Mouse (Mus musculus): ENCODE results near the gene Gm14137. TPM values are rescaled to one million over a fixed set of nuclear protein-coding genes. Genes with fewer than 3 reads are reported as not detected.

The Gm14137 gene
- polyA plus RNA-seq, 1 experiment from 2014 or later: 0.45 TPM

- Histone ChIP-seq H3K9me3 (no peaks in the 10 kb centered on the region), H3K36me3 (no peaks in the 10 kb centered on the region), H3K4me2 (no peak overlapping the region), H3K27me3 (no peaks in the 10 kb centered on the region), H3K27ac (0 out of 2 replicates have a peak overlapping the region, but pooled peaks have one; percentile 9), H3K4me1 (peaks cover 14% of the 10 kb centered on the region; the same call in 1 of the 2 replicates), H3K9ac (no peak overlapping the region), H3K4me3 (no peak overlapping the region)
- no peak for ATAC-seq (ENCODE audit: borderline replicate concordance, extremely low read depth, low FRiP score, low TSS enrichment)
- 48% methylated on average over 5 of the region's 5 CpGs for WGBS
Observed at GRCm38 (mm10) chr2:119202914-119203453, 28.7 kb downstream of the Gm14137 start.

- H3K36me3 ChIP-seq: no peaks in the 10 kb centered on the region
- no peak overlapping the region for H3K4me2 ChIP-seq
- no peak for ATAC-seq (ENCODE audit: borderline replicate concordance, extremely low read depth, low FRiP score, low TSS enrichment)
- 72% methylated on average over 4 of the region's 4 CpGs for WGBS
- H3K9ac ChIP-seq: no peak overlapping the region
- no peak overlapping the region for H3K4me3 ChIP-seq
- H3K27me3 ChIP-seq: no peaks in the 10 kb centered on the region
- 0 out of 2 replicates have a peak overlapping the region, but pooled peaks have one; percentile 9 for H3K27ac ChIP-seq
- H3K9me3 ChIP-seq: no peaks in the 10 kb centered on the region
- peaks cover 14% of the 10 kb centered on the region; the same call in 1 of the 2 replicates for H3K4me1 ChIP-seq
Observed at GRCm38 (mm10) chr2:119203871-119204460, 29.7 kb downstream of the Gm14137 start.

- Histone ChIP-seq H3K9ac (peak overlapping the region; percentile 71), H3K36me3 (peaks cover 23% of the 10 kb centered on the region), H3K4me3 (peak overlapping the region; percentile 69), H3K4me1 (peaks cover 14% of the 10 kb centered on the region; the same call in 1 of the 2 replicates), H3K9me3 (no peaks in the 10 kb centered on the region), H3K4me2 (peak overlapping the region; percentile 61), H3K27me3 (no peaks in the 10 kb centered on the region), H3K27ac (peak overlapping the region; percentile 93)
- WGBS: 16% methylated on average over 6 of the region's 6 CpGs
- no peak for ATAC-seq (ENCODE audit: borderline replicate concordance, extremely low read depth, low FRiP score, low TSS enrichment)
Observed at GRCm38 (mm10) chr2:119207961-119208343, 33.6 kb downstream of the Gm14137 start.

GRCm38 (mm10) chr2:119208344-119209175 is 34.3 kb downstream of the Gm14137 start, which contains the start of the genes Zfyve19 and Dnajc17:
Zfyve19 (plus strand) TSS chr2:119208617.
Dnajc17 (minus strand) TSS chr2:119208795.
- Histone ChIP-seq H3K4me2 (peak within 1 kb of the TSS; percentile 61), H3K9ac (peak within 1 kb of the TSS; percentile 74), H3K4me3 (peak within 1 kb of the TSS; percentile 69), H3K27ac (peak within 1 kb of the TSS; percentile 93), H3K4me1 (peaks cover 10% of the 10 kb centered on the region; the same call in 1 of the 2 replicates), H3K36me3 (peaks cover 23% of the 10 kb centered on the region), H3K27me3 (no peaks in the 10 kb centered on the region), H3K9me3 (no peaks in the 10 kb centered on the region)
- WGBS: under 1% methylated on average over 51 of the region's 51 CpGs
- peak; percentile 96 for ATAC-seq (ENCODE audit: borderline replicate concordance, extremely low read depth, low FRiP score, low TSS enrichment)

GRCm38 (mm10) chr2:119209176-119209507 is 34.8 kb downstream of the Gm14137 start:
- peaks cover 10% of the 10 kb centered on the region; the same call in 1 of the 2 replicates for H3K4me1 ChIP-seq
- peak overlapping the region; percentile 66; the same call in 1 of the 2 replicates for H3K27ac ChIP-seq
- peak overlapping the region; percentile 61 for H3K4me2 ChIP-seq
- peak overlapping the region; percentile 74 for H3K9ac ChIP-seq
- WGBS: under 1% methylated on average over 13 of the region's 13 CpGs
- peaks cover 23% of the 10 kb centered on the region for H3K36me3 ChIP-seq
- no peaks in the 10 kb centered on the region for H3K9me3 ChIP-seq
- peak overlapping the region; percentile 69 for H3K4me3 ChIP-seq
- no peaks in the 10 kb centered on the region for H3K27me3 ChIP-seq
- peak; percentile 1; the same call in 1 of the 2 replicates for ATAC-seq (ENCODE audit: borderline replicate concordance, extremely low read depth, low FRiP score, low TSS enrichment)

Other genes with a start within 250 kb of the Gm14137 start
- 31.7 and 35.2 TPM in 2 replicates for gene Chst14, start 248.0 kb upstream of the Gm14137 start, polyA plus RNA-seq (2015; fragmentation: Nextera tagmentation; extraction: Ambion mirVana)
- 22.7 and 24.3 TPM in 2 replicates for gene Ccdc32, start 145.1 kb upstream of the Gm14137 start, polyA plus RNA-seq (2015; fragmentation: Nextera tagmentation; extraction: Ambion mirVana)
- gene Rpusd2, start 139.7 kb upstream of the Gm14137 start, polyA plus RNA-seq (2015; fragmentation: Nextera tagmentation; extraction: Ambion mirVana): 3.3 and 4.1 TPM in 2 replicates
- 64.0 and 70.3 TPM in 2 replicates for gene Knl1, start 127.4 kb upstream of the Gm14137 start, polyA plus RNA-seq (2015; fragmentation: Nextera tagmentation; extraction: Ambion mirVana)
- 57.4 and 61.5 TPM in 2 replicates for gene Rad51, start 61.7 kb upstream of the Gm14137 start, polyA plus RNA-seq (2015; fragmentation: Nextera tagmentation; extraction: Ambion mirVana)
- 36.9 and 37.9 TPM in 2 replicates for gene Rmdn3, start 17.5 kb upstream of the Gm14137 start, polyA plus RNA-seq (2015; fragmentation: Nextera tagmentation; extraction: Ambion mirVana)
- 22.1 and 28.6 TPM in 2 replicates for gene Gchfr, start 6.7 kb upstream of the Gm14137 start, polyA plus RNA-seq (2015; fragmentation: Nextera tagmentation; extraction: Ambion mirVana)
- gene Zfyve19, start 34.1 kb downstream of the Gm14137 start, polyA plus RNA-seq (2015; fragmentation: Nextera tagmentation; extraction: Ambion mirVana): 42.6 and 53.4 TPM in 2 replicates
- gene Dnajc17, start 34.3 kb downstream of the Gm14137 start, polyA plus RNA-seq (2015; fragmentation: Nextera tagmentation; extraction: Ambion mirVana): 18.8 and 19.5 TPM in 2 replicates
- 0.49 and 0.79 TPM in 2 replicates for gene Ppp1r14d, start 55.4 kb downstream of the Gm14137 start, polyA plus RNA-seq (2015; fragmentation: Nextera tagmentation; extraction: Ambion mirVana)
- 30.6 and 31.9 TPM in 2 replicates for gene Spint1, start 62.9 kb downstream of the Gm14137 start, polyA plus RNA-seq (2015; fragmentation: Nextera tagmentation; extraction: Ambion mirVana)
- gene Rhov, start 96.8 kb downstream of the Gm14137 start, polyA plus RNA-seq (2015; fragmentation: Nextera tagmentation; extraction: Ambion mirVana): 1.3 and 1.6 TPM in 2 replicates
- gene Vps18, start 114.2 kb downstream of the Gm14137 start, polyA plus RNA-seq (2015; fragmentation: Nextera tagmentation; extraction: Ambion mirVana): 18.3 and 19.1 TPM in 2 replicates
- 13.6 and 14.7 TPM in 2 replicates for gene Dll4, start 151.3 kb downstream of the Gm14137 start, polyA plus RNA-seq (2015; fragmentation: Nextera tagmentation; extraction: Ambion mirVana)
- gene Chac1, start 176.7 kb downstream of the Gm14137 start, polyA plus RNA-seq (2015; fragmentation: Nextera tagmentation; extraction: Ambion mirVana): 0.59 and 1.1 TPM in 2 replicates